Mouse (Mus musculus): Measurements from ENCODE around the gene Stk11.

GRCm38 (mm10) chr10:80154384-80154783, 38.8 kb downstream of the Stk11 start:
- TF ChIP-seq POLR2A (IDR thresholded peaks at IDR 0.05; ENCODE audit: control insufficient read depth, low read depth, low read length) (no peak), CTCF (IDR thresholded peaks at IDR 0.05; ENCODE audit: control insufficient read depth, insufficient read depth, insufficient replicate concordance, low read depth, low read length) (no peak)
